Mouse (Mus musculus) kidney, adult 2 months (tissue): ENCODE measurements around the gene Zfp646.

Source experiments
- CTCF ChIP-seq: fragments of 200-500 bp; conservative IDR thresholded peaks from 2 replicates; pipeline ENCODE4 v1.5.1; 2011; ENCODE audit warnings: low read depth, mild to moderate bottlenecking, control low read depth, low read length, moderate library complexity, mixed read lengths; ENCODE audit not compliant: insufficient read depth, insufficient read length
- POLR2A ChIP-seq: fragments of 200-500 bp; IDR thresholded peaks from one replicate; pipeline ENCODE4 v1.6.1; 2011; ENCODE audit warnings: low read depth, low read length, control low read depth

GRCm38 (mm10) chr7:127840886-127841285 is 35.1 kb upstream of the Zfp646 start:
- TF ChIP-seq POLR2A (no peak), CTCF (no peak)
